Mouse (Mus musculus) layer of hippocampus, adult 11-12 months (tissue): ENCODE measurements at regions not wholly inside any gene's neighbourhood (a gene's known extent, or its start where the extent isn't known, plus 50 kb on each side); places are given as distances from the start of the nearest gene placed in this dataset.

Experiments used
- DNase-seq: peaks from one replicate; pipeline ENCODE4 v3.0.0; 2022; ENCODE audit warnings: low spot score

DNA sequence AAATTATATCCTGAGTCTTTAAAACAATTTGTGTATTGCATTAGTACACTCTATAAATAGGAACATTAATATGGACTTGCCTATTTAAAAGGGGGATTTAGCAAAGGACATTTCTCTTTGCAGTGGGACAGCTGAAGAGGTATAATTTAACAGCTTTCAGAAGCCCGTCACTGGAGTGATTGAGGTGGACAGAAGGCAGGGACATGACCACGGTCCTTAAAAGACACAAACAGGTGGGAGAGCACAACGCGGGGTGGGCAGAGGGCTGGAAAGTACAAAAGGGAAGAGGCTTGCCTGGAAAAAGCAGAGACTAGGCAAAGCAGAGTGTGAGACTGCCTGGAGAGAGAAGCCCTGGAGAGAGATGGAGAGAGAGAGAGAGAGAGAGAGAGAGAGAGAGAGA is 51.9 kb upstream of the Pkhd1 start:
- DNase-seq: no peak

DNA sequence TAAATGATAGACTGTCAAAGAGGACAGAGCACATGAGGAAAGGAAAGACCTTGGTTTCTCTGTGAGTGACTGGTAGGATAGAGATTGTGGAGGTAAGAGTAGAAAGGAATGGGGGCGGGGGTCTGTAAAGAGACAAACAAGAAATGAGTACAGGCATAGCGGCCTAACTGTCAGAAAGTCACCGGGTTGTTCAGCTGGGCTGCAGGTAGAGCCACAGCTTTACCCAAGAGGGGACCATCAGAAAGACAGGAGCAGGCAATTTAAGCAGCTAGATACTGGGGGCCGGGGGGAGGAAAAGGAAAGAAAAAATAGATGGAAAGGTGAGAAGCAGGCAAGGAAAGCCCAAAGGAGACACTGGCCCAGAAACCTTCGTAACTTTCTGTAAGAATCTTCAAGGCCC is 52.6 kb upstream of the Pkhd1 start:
- no peak for DNase-seq

DNA sequence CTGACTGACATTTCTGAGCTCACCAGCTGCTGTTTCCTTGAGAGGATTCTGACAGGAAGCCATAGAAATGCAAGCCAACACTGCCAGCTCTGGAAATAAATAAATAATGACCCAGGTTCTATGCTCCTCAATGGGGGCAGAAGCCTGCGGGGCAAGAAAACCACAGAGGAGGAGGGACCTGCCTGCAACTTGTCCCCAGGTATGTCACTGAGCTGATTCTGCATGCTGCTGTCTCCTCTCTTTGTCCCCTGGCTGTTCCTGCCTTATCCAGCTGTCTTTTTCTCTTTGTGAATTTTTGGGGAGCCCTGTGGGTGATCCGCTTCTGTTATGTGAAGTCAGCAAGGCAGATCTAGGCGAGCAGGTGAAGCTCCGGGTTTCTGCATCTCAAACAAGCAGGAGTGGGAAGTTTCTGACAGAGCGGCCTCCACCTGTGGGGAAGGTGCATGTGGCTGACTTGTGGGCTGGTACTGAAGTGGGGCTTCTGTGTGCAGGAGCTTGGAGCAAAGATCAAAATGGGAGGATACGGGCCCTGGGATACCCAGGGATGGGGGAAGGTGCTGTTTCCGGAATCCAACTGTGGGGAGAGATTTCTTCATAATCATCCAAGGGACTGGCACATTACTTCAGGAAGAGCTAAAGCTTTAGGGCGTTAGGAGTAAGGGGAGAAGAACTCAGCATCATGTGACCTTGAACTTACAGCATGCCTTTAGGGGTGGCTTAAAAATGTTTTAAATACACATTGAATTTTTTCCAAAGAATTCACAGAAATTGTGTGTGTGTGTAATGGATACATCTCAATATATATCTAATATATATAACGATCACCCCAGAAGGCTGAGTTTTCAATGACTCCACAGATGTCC is 53.3 kb upstream of the Pkhd1 start:
- no peak for DNase-seq

DNA sequence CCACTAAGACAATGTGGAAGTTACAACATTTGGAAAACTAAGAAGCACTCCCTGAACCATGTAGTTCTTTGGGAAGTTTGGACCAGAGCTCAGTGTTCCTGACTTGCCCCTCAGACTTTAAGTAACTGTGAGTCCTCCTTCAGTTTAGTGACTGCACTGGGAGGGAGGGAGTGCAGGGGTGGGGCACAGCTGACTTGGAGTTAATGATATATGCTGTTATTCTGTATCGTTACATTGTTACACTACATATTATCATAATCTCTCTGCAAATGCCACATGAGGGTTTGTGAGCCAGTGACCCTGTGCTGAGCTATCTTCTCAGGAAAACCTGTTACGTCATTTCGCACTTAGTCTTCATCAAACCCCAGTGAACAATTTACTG is 53.9 kb upstream of the Pkhd1 start:
- no peak for DNase-seq

DNA sequence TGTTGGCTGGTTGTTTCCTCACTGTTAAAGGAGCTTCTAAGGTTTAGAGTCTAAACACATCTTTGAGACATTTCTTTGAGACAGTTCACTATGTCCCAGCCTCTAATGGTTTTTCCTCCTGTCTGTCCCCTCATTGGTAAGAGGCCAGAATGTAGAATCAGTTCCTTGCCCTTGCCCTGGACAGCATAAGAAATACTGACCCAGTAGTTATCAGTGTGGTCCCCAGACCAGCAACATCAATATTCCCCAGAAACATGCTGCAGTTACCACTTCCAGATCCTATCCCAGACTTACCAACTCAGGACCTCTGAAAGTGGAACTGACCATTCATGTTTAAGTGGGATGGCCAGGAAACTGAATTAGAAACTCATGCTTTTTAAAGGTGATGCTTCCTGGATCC is 54.4 kb upstream of the Pkhd1 start:
- DNase-seq: no peak

DNA sequence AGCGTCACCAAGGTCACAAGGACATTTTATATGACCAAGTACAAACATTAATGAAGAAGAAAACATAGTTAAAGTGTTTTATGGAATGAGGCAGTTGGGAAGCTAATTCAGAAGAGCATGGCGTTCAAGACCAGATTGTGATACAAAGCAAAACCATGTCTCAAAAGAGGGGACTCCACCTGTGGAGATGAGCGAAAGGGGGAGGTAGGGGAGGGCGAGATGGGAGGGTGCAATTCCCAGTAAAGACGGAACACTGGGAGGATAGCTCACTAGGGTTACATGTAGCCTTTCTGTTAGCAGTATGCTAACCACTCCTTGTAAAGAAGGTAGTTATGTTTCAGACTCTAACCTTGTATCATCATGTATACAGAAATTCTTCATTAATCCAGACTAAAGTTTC is 55.1 kb upstream of the Pkhd1 start:
- DNase-seq: no peak

DNA sequence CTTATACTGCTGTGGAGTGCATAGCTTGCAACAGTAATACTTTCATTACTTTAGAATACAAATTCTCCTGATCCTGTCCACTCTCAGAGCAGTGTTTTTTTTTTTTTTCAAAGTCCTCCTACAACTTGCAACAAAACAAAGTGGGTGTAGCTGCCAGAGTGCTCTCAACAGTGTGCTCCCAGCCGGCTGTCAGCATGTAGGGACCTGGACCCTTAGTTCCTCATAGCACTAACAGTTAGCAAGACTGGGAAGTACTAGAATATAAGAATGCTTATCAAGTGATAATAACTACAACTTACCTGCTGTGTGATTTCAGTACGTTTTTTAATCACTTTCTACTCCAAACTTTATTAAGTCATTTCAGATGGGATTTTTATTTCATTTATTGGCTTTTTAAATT is 55.5 kb upstream of the Pkhd1 start:
- DNase-seq: no peak

DNA sequence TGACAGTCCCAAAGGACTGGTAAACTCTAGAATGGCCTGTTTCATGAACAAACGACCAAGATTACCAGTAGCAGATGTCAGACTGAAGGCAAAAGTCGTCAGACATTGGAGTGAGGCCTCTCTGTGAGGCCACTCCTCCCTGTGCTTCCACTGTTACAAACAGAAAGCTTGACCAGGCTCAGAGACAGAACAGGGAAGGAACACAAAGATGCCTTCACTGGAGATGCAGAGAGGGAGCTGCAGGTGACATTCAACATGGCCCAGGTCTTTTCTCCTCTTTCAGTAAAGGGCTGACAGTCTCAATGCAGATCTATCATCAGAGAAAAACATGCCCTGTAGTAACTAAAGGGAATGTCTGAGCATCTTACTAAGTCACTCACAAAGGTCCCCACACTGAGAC is 56.1 kb upstream of the Il17a start:
- DNase-seq: no peak

DNA sequence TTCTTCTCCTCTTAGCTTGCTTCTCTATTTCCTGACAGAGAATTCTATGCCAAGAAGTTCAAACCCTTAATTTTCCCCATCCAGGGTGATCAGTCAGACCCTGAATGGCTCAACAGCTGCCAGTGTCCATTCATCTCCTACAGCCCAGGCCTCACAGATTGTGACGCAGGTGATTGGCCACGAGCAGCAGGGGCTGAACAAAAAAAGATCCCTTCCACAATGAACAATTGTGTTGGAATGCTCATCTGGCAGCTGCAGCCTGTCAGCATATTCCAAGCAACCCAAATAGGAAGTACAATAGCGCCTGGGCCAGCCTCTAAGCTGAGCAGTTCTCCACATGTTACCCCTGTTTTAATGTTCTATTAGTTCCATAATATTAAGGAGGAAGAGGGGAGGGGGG is 52.7 kb upstream of the Il17a start:
- peak; percentile 3 for DNase-seq

DNA sequence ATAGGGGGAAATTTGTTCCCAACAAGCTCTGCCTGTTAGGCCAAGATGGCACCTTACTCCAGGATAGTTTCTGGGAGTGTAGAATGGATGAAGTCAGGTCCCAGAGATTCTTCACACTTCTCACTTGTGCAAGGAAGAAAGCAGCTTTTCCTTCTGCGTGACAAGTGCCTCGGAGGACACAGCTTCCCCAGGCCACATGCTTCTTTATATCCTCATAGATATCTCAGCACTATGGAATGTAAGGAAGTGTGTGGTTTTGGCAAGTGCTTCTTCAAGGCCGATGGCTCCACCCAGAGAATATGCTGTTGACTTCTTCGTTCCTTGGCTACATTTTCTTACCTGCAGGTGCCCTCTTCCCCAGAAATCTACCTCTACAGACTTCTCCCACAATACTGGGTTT is 51.9 kb upstream of the Il17a start:
- DNase-seq: no peak

DNA sequence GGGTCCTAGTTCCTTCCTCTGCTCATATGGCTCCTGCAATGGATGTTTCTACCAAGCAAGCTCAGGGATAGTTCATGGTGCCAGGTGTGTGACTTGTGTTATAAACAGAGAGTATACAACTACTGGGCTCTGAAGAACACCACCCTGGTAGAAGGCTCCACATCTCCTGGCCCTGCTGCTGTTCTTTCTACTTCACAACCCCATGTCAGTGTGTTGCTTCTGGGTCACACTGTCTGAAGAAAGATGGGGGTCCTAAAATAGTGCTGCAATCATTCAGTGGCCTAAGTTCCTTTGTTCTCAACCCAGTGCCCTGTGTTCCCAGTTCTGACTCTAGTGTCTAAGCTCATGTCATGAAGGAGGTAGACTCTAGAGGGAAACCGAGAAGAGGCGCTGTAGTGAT is 51.4 kb upstream of the Il17a start:
- no peak for DNase-seq

DNA sequence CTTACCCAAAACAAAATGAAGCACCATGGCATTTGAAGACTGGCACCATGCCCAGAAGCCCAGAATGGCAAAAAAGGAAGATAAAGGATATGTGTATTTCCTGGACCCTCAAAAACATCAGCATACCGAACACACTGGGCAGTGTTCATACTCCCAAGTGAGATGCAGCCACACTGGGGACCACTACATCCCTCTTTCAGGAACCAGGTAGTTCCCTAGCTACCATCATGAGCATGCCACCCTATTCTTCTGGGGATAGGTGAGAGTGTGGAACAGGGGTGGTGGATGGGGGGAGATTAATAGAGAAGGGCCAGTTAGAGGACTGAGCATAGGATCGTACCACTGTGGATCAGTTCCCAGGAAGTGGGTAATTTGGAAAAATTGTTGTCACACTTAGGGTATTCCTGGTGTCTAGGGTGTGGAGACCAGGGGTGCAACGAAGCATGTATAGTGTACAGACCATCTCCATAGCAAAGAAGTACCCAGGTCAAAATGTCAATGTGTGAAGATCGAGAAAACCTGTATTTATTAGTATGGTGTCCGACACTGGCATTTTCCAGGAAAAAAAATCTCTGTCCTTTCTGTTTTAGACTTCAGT is 50.9 kb upstream of the Il17a start:
- no peak for DNase-seq

DNA sequence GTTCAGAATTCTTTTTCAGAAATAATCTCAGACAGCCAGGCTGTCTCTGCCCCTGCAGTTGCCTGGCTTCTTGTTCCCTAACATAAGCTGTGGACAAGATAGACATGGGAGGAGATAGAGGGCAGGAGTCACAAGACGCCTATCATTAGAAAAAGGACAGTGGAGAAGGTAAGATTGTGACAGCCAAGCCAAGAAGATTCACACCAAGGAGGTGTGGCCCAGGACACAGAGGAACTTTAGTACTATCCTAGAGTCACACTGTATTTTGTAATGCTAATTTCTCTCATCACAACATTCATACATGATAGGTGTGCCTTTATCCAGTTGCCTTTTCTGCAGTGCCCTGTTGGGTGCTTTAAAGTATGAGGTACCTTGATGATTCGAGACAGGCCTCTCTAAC is 50.2 kb upstream of the Il17a start:
- DNase-seq: no peak
